Mouse (Mus musculus) gastrocnemius, postnatal 36 days (tissue): Measurements from ENCODE around the gene Mfsd4b5. TPM values are rescaled to one million over a fixed set of nuclear protein-coding genes. Genes with fewer than 3 reads are reported as not detected.
"Not testable (repeated sequence)": the region's sequence is repeated elsewhere in the genome, so short reads cannot be mapped to it uniquely, and the experiment has no call there.

ENCODE experiments used
- DNase-seq, 2 experiments: peaks; one replicate each; pipeline ENCODE4 v3.0.0; 2022
- intact Hi-C: fragments of 180-260 bp; cut with DNase I; formaldehyde crosslinking; loops from one replicate; pipeline ENCODE4 v1.15.1; 2025
- long read RNA-seq, 2 experiments: library from polyadenylated mRNA; stranded (forward); transcript quantifications; one replicate each; pipeline ENCODE4 v2.0.0; 2021
- total RNA-seq, 2 experiments: library from RNA; stranded (reverse); gene quantifications; 2 replicates each; pipeline ENCODE4 v1.2.3; 2021

The Mfsd4b5 gene
- total RNA-seq = under 1 TPM; 0.38 to 0.47 TPM
- long read RNA-seq, experiment 1 = 0 reads
- long read RNA-seq, experiment 2 = 0 reads

DNA sequence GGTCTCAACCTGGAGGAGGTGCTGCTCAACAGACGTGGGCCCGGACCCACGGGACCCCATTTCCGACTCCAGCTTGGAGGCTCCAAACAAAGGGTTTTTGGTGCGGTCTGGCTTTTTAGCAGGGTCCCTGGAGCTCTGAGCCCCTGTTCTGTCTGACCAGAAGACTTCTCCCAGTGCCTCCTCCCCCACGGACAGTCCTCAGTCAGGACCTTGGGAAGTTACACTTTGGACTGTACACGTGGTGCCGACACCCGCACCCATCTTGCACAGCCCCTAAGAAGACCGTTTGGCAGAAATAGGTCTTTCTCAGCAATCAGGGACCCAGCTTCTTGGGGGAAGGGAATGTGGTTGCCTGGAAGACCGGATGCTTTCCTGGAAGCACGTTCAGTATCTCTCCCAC lies at the start of gene Mfsd4b5:
Gene Mfsd4b5, minus strand, starts transcription at position 181 of the 400 bp plus-strand sequence.
- DNase-seq = no peak
- intact Hi-C loops = no loop called here

DNA sequence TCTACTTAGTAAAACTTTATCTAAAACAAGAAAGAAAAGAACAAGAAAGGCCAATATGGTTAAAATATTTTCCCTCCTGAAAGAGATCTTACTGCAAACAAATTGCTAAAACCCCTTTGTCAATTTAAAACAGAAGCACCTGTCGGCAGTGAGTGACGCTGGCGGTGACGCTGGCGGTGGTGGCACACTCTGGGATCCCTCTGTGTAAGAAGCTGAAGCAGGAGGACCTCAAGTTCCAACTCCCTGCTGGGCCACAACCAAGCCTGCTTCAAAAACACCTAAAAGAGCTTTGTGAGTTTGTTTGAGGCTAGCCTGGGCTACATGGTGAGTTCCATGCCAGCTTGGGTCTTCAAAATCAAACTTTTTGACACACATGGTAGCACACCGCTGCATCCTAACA lies 48.5 kb upstream of the Mfsd4b5 start:
- DNase-seq = no peak
- intact Hi-C loops = no loop called here

DNA sequence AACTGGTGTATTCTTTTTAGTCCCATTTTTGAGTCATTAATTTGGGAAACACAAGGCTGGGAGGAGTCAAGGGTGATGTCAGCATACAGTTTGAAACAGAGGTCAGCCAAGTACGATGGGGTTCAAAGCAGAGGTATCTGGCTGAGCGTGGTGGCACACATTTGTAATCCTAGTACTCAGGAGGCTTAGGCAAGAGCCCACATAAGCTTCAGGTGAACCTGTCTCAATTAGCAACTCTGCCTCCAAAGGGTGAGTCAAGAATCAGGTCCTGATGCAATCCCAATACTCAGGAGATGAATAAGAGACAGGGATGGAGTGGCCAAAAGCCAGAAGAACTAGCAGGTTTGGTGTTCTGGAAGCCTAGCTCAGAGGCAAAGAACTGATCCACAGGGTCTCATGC lies 46.5 kb upstream of the Mfsd4b5 start:
- intact Hi-C loops = no loop called here
- DNase-seq = no peak

DNA sequence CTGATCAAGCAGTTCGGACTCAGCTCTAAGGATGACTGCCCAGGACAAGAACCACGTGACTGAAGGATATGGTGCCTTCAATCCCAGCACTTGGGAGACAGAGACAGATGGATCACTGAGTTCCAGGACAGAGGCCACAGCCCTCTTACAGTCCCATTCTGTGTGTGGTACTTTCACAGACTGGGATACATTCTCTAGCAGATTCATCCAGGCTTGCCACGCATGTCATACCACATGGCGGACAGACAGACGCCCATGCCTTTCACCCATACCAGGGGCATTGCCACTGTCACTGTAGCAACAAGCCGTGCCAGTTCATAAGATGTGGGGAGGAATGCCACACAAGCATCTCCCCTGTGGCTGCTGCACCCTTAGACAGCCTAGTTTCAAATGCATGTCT lies 44.3 kb upstream of the Mfsd4b5 start:
- intact Hi-C loops = no loop called here
- no peak for DNase-seq

DNA sequence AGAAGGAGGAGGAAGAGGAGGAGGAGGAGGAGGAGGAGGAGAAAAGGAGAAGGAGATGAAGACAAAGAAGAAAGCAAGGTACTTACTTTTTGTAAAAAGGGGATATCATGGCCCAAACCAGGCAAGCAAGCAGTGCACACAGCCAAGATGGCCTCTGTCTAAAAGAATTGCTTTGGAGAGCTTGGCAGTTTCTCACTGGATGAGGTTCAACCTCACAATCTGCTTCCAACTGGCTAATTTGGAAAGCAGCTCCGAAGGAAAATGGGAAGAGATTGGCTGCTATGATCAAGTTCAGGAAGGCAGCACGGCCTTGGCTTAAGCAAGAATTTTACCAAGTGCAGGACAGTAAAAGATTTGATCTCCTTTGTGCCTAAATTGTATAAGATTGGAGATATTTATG lies 43.2 kb upstream of the Mfsd4b5 start:
- intact Hi-C loops = loop anchor here (5.0 kb wide), 1 partner anchor 72 kb away; no protein-coding TSS in a partner anchor
- DNase-seq = no peak

DNA sequence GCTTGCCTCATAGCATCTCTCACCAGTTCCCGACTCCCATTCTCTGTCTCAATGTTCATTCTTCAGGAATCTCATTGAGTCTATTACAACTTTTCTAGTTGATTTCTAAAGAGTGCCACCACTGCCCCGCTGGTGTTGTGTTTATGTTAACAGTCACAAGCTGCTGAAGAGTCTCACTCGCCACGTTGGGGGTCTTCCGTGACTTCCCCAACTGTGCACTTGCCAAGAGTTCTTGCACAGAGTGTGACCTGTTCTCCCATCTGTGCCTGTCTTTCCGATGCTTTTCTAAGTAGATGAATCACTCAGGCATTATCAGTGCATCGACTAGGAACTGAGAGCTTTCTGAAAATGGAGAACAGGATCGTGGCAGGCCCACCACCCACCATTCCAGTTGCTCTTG lies 41.6 kb upstream of the Mfsd4b5 start:
- DNase-seq = no peak
- intact Hi-C loops = loop anchor here (5.0 kb wide), 1 partner anchor 71 kb away; no protein-coding TSS in a partner anchor

DNA sequence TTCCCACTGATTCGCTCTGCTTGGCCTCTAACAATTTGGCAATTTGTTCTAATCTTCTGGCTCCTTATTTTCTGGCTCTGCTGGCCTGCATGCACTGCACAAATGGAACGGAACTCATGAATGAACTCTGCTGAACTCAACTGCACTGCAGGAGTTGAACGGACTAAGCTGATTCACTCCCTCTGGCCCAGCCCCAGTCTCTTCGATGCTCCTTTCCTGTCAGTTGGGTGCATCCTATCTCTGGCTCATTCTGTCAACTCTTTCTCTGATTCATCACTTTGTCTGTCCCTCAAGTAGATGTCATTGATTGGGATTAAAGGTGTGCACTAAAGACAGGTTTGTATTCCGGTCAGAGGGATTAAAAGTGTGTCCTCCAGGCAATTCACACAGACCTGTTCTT lies 40.1 kb upstream of the Mfsd4b5 start:
- DNase-seq = no peak
- intact Hi-C loops = loop anchor here (5.0 kb wide), 1 partner anchor 69 kb away; no protein-coding TSS in a partner anchor

DNA sequence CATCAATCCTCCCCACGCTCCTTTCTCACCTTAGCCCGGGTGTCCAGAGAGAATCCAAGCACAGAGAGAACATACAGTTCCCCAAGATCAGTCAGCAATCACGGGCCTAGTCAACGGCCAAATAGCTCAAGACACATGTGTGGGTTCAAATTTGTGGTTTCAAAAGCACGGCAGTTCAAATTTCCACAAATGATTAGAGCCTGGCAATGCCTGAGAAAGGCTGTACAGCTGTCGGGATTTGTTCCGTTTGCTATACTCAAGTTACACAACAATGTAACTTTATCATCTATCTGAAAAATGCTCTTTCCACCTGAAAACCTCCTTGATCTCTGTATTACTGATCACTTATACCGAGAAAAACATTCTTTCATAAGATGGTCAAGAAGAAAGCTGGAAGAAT lies 39.1 kb upstream of the Mfsd4b5 start:
- intact Hi-C loops = loop anchor here (5.0 kb wide), 1 partner anchor 68 kb away; no protein-coding TSS in a partner anchor

DNA sequence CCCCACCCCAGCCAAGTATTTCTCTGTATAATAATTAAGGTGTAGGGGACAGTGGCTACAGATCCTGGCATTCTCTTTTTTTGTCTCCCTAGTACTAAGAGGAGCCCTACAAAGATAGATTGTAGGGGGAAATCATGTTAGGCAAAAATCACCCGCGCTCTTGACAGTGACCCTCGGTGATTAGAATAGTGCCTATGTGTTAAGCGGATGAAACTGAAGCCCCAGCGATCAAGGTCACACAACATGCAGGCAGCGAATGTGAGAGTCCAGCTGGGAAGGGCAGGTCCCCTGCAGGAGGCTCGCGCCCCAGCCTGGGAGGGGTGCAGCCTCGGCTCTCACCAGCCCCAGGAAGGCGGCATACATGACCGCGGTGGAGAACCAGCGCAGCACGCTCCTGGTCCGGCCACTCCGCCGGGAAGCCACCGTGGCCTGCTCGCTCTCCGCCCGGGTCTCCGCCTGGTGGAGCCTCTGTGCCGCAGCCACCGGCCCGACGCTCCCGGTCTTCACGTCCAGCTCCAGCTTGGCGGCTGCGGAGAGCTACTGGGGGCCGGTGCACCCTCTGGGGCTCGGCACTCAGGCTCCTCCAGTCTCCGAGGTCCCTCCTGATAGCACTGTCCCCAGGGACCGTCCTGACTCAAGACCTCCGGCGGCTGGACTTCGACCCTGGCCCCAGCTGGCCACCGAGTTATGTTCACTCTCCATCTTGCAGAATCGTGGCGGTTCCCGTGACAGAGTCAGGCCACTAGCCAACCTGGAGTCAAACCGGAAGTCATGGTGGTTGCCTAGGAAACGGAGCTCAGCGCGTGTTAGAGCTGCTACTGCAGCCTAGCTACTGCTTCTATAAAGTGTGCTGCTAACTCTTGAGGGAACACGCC lies 38.3 kb upstream of the Mfsd4b5 start, which contains the start of gene Mfsd4b1:
Gene Mfsd4b1, minus strand, starts transcription at position 715 of the 875 bp plus-strand sequence.
- DNase-seq = peak; percentile 69 to 73
- intact Hi-C loops = loop anchor here (5.0 kb wide), 1 partner anchor 67 kb away; no protein-coding TSS in a partner anchor

More for the DNA sequence above, 39.1 kb upstream of the Mfsd4b5 start:
- no peak for DNase-seq

DNA sequence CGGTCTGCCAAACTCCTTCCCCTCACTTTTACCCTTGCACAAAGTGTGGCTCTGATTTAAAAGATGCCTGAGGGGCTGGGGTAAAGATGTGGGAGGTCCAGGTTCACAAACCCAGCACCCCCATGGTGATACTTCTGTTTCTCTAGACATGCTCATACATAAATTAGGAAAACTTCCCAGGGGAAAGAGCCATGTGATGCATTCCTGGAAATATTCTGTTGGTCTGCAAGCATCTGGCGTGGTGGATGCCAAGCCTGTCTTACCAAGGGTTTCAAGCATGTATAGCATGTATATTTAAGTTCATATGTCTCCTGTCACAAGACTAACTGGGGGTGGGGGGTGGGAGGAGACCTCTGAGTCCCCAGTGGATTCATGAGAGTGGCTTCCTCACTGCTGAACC lies 34.0 kb upstream of the Mfsd4b5 start:
- no peak for DNase-seq
- intact Hi-C loops = no loop called here

DNA sequence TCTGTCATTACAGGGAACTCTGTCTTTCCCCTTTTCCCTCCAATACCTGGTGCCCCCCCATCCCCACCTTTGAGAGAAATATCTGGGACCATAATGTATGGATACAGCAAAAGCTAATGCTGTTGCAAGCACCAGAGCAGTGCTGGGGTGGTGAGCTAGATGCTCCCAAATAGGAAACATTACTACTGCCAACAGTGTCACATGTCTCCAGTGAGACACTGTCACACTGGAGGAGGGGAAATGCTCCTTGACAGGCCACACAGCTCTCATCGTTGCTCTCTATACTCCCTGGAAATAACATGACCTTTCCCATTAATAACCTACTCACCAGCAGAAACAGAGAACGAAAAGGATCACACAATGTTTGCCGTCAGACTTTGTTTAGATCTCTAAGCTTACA lies 33.0 kb upstream of the Mfsd4b5 start:
- no peak for DNase-seq

DNA sequence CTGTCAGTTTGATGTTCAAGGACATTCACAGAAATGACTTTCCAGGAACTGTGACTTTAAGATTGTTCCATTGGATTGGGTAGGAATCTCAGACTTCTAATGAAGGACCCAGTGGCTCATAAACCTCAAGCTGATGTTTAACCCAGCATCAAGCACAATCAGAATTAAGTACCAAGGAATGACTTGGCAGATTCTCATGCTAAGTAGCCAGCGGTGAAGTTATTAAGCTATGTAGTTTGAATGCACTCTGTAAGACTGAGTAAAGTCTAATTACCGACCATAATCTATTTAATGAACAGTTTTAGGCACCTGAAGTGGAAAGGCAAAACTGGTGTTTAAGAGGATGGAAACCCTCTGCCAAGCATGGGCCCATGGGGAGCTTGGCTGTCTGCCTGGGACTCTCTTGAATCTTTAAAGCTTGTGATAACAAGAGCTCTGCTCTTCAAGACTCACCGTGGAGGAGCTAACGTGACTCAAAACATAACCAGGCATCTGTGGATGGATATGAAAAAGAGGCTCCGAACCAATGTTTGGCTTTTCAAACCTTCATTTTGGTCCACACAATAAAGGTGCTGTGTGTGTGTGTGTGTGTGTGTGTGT lies 31.9 kb upstream of the Mfsd4b5 start:
- intact Hi-C loops = no loop called here
- DNase-seq = no peak

More for the DNA sequence above, 33.0 kb upstream of the Mfsd4b5 start:
- intact Hi-C loops = no loop called here

DNA sequence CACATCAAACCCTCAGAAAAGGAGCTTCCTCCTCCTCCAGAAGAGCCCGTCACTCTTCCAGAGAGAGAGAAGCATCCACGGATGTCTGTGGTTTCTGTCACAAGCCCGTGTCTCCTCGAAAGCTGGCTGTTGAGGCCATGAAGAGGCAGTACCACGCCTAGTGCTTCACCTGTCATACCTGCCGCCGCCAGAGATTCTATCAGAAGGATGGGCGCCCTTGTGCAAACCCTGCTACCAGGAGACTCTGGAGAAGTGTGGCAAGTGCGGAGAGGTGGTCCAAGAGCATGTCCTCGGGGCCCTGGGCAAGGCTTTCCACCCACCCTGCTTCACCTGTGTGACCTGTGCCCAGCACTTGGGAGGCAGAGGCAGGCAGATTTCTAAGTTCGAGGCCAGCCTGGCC lies 23.1 kb upstream of the Mfsd4b5 start:
- no peak for DNase-seq
- intact Hi-C loops = no loop called here

DNA sequence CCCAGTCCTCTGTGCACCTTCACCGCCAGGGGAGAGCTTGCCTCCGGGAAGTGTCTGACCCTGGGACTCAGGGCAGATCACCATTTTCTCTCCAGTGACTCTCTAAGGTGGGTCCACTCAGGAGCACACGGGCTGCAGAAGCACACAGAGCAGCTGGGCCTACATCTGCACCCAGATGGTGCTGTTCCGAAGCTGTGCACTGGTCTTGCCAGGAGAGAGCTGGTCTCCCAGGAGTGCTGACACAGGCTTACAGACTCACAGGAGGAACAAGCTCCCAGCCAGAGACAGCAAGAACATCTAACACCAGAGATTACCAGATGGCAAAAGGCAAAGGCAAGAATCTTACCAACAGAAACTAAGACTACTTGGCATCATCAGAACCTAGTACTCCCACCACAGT lies 22.4 kb upstream of the Mfsd4b5 start:
- intact Hi-C loops, DNase-seq: not testable (repeated sequence)

DNA sequence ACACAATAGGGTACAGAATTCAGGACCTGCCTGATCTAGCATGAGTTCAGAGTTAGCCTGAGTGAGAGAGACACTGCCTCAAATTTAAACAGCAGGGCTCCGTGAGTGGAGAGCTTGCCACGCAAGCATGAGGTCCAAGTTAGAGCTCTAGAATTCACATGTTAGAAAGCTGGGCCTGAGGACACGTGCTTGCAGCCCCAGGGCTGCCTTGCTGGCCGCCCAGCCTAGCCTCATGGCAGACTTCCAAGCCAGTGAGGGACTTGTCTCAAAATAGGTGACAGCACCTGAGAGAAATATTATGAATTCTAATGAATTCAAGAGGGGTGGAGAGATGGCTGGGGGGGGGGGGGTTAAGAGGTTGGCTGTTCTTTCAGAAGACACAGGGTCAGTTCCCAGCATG lies 21.5 kb upstream of the Mfsd4b5 start:
- no peak for DNase-seq
- intact Hi-C loops = no loop called here

DNA sequence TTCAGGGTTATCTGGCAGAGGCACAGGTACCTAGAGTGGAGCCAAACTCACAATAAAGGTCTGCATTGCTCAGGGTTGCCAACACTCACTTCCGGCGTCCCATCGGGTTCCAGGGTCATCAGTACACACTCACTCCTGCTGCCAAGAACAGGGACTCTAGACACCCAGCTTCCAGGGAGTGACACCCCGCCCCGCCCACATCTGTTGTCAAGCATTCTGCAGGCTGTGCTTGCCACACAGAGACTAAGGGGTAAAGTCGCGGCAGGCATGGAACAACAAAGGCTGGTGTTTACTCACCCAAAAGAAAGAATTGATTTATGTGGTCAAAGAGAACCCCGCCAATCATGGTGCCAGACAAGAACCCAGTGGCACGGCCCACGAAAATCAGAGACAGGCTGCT lies 20.5 kb upstream of the Mfsd4b5 start:
- intact Hi-C loops = no loop called here

DNA sequence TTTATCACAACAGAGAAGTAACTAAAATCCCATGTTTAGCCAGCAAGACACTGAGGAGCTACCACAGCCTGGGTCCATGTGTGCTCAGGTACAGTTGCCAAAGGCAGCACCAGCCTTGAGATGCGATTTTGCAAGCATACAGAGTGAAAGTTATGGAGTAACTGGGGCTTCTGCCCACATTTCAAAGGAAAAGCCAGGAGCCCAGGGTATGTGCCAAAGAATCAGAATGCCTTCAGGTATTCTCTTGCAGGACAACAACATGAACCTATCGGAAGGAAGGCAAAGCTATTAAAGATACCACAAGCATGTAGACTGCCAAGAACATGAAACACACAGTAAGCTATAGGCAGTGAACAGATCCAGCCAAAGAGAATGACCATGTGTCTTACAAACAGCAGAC lies 14.3 kb upstream of the Mfsd4b5 start:
- intact Hi-C loops = no loop called here
- no peak for DNase-seq

More for the DNA sequence above, 20.5 kb upstream of the Mfsd4b5 start:
- DNase-seq = no peak

DNA sequence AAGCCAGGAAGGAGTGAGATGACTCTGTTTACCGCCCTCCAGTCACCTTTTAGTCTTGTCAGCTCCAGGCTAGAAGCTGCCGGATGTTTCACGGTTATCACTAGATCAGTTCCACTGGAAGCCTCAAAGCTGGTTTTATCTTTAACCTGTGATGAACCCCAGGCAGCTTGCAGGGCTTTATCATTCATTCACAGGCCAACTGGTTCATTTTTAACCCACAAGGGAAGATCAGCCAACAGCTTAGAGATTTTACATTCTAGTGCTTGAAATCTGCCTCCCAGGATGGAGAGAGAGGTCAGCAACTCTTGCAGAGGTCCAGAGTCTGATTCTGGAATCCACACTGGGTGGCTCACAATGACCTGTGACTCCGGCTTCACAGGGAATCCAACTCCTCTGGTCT lies 4.7 kb upstream of the Mfsd4b5 start:
- DNase-seq = no peak
- intact Hi-C loops = no loop called here

DNA sequence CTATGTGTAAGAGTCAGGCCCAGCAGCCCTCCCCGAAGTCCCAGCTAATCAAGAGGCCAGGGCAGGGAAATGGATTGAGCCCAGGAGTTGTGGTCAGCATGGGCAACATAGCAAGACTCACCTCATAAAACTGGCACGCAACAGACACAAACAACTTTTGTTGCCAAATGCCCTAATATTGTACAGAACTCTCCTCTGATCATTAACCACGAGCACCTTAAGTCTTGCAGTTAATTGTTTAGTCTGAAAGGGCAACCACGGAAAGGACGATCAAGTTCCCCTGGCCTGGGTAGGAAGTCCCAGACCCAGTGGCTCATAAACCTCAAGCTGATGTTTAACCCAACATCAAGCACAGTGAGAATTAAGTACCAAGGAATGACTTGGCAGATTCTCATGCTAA lies 3.8 kb downstream of the Mfsd4b5 start:
- DNase-seq = no peak
- intact Hi-C loops = no loop called here

DNA sequence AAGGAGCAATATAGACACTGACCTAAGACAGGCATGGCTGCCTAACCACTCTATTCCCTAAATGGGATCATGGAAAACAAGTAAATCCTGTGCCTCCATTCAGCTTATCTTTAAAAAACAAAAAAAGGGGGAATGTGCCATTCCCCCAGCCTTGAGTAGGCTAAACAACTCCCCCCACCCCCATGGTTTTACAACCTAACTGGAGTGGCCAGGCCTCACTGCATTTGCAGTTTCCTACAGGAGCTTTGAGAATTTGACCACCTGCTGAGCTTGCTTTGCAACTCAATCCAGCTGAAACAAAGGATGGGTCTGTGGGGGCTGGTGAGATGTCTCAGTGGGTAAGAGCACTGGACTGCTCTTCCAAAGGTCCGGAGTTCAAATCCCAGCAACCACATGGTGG lies 8.2 kb downstream of the Mfsd4b5 start:
- intact Hi-C loops = no loop called here
- DNase-seq = no peak

DNA sequence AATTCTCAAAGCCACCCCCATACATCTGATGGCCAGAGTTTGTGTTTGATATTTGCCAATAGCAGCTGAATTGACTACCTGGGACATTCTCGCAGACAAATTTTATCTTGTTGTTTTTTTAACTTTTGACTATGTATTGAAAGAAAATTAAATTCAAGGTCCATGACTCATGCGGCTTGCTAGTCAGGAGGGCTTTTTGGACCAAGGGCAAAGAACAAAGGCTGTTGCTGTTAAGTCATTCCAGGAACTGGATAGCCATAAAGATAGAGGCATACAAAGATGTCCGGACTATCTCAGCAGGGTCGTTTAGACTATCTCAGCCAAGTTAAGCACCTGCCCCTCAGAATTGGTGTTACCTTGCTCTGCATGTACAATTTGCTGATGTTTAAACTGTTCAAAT lies 9.1 kb downstream of the Mfsd4b5 start:
- DNase-seq = no peak
- intact Hi-C loops = no loop called here

DNA sequence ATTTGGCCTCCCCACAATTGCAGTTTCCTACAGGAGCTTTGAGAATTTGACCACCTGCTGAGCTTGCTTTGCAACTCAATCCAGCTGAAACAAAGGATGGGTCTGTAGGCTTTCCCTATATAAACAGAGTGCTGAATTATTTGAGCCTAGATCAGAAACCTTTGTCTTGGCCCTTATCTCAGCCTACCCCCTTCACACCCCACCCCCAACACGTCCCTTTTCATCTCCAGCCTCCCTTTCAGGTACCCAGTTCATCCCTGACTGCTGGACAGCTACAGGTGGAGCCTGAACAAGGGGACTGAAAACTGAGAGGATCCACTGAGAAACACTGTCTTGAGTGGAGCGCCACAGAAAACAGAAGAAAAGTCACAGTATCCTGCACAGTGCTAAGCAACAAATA lies 10.7 kb downstream of the Mfsd4b5 start:
- DNase-seq = no peak
- intact Hi-C loops = no loop called here
